Mouse (Mus musculus): ENCODE results near the gene AI837181.

The AI837181 gene

DNA sequence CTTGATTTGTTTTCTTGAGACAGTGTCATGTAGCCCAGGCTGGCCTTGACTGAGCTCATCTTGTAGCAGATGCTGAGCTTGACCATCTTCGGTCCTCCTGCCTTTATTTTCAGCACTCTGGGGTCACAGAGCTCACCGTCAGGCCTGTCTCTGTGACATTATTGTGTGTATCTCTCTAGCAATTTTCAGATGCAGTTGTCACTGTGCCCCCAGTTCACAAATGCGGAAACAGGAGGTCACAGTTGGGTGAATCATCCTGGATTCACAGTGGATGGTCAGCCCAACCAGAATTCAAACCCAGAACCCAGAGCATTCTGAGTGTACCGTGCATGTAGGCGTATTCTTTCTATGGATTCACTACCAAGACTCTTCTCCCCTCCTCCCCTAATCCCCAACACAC lies 20.8 kb downstream of the AI837181 start:
- DNase-seq (ENCODE audit: low read depth, low spot score): no peak

GRCm38 (mm10) chr19:5447515-5448353 lies 22.8 kb downstream of the AI837181 start, which contains the start of gene Fosl1:
TSS of gene Fosl1 (plus strand) at chr19:5447547.
- no peak for DNase-seq (ENCODE audit: low read depth, low spot score)

GRCm38 (mm10) chr19:5448354-5449150 lies 23.6 kb downstream of the AI837181 start:
- no peak for DNase-seq (ENCODE audit: low read depth, low spot score)

DNA sequence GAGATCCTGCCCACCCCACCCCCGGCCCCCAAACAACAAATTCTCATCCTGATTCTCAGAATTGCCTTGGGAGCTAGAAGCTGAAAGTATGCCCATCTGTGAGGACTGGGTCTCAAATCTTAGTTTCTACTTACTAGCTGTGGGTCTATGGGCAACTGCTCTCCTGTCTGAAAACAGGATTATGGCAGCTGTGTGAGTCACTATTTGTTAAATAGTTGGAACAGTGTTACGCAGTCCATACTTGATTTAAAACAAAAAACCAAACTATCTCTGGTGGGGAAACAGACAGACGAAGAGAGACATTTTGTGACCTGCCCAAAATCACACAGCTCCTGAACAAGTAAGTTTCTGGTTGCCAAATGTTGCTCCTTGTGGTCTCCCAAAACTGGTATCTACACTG lies 24.7 kb downstream of the AI837181 start:
- no peak for DNase-seq (ENCODE audit: low read depth, low spot score)

GRCm38 (mm10) chr19:5451766-5452165 lies 26.8 kb downstream of the AI837181 start:
- DNase-seq (ENCODE audit: low read depth, low spot score): no peak

DNA sequence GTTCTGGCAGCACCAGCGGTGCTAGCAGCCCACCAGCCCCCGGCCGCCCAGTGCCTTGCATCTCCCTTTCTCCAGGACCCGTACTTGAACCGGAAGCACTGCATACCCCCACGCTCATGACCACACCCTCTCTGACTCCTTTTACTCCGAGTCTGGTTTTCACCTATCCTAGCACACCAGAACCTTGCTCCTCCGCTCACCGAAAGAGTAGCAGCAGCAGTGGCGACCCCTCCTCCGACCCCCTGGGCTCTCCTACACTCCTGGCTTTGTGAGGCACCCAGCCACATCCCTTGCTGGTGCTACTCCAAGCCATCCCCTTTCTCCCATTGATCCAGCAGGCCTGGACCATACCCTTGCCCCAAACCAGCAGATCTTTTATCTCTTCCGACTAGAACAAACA lies 30.1 kb downstream of the AI837181 start:
- DNase-seq (ENCODE audit: low read depth, low spot score): no peak

DNA sequence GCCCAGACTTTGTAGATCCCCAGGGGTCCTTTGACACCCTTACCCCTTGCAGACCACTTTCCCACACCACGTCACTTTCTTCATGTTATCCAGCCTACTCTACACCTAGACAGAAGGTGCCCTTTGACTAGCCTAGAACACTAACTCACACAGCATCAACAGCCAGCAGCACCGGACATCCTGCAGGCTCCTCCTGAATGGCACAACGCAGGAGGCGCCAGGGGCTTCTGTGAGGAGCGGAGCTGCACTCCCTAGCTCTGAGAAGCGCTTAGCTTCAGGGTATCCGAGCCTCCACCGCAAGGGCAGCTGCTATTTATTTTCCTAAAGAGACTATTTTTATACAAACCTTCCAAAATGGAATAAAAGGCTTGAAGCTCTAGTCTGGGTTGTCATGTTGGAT lies 30.6 kb downstream of the AI837181 start:
- DNase-seq (ENCODE audit: low read depth, low spot score): no peak

DNA sequence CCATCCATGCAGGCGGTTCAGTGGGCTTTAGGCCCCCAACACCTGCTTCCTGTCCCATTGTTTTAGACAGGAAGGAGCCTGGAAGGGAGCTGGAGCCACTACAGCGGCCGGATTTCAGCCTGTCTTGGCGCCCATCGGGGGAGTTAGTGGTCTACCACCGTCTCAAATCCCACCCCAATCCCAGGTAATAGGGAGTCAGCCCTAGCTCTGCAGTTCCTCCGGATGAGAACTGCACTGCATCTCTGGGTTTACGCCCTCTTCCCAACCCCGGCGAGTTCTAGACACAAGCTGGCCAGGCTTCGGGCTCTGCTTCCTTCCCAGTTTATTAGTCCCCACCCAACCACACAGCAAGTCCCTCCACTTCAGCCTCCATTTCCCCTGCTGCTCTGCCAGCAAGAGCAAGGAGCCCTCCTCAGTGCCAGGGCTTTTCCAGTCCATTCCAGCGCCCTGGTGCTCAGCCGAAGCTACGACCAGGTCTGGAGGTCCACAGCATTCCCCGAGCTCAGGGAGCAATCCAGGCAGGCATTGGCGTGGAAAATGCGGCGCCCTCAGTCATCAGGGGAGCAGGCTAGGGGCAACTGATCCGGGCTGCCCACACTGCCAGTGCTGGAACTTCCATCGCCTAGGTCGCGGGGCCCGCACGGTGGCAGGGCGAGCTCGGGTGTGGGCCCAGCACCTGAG lies 31.4 kb downstream of the AI837181 start:
- DNase-seq (ENCODE audit: low read depth, low spot score): peak; percentile 7

DNA sequence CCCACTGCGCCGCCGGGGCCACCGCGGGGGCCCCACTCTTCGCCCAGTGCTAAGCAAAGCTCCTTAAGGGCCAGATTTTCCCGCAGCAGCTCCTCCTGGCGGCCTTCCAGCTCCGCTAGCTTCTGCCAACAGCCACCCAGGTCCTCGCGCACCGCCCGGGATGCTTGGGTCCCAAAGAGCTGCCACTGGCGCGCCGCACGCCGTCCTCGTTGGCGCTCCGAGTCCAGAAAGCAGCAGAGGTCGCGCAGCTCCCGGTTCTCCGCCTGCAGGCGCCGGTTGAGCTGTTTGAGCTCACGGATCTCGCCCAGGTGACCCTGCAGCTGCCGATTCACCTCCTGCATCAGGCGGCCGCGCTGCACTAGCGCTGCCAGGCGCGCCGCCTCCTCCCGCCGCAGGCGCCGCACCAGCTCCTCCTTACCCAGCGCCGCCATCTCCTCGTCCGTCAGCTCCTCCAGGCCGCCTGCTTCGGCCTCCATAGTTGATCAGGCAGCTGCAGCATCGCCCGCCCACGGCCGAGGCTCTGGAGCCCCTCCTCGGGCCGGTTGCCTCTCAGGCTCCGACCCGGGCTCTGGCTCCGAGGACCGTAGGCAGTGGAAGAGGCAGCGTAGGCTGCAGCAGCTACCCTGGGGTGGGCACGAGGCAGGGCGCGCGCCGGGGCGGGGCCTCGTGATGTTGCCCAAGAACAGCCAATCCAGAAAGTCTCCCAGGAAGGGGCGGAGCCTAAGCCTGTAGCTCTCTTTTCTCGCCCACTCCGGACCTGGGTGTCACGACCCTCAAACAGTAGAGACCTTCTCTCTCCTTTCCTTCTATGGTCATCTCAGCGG lies 32.2 kb downstream of the AI837181 start:
- peak; percentile 92 for DNase-seq (ENCODE audit: low read depth, low spot score)

GRCm38 (mm10) chr19:5457746-5458442 lies 33.0 kb downstream of the AI837181 start, which contains the start of gene Ccdc85b:
TSS of gene Ccdc85b (minus strand) at chr19:5457894.
- no peak for DNase-seq (ENCODE audit: low read depth, low spot score)

- no peak for DNase-seq (ENCODE audit: low read depth, low spot score)
Observed at GRCm38 (mm10) chr19:5459019-5459418, 34.1 kb downstream of the AI837181 start.

DNA sequence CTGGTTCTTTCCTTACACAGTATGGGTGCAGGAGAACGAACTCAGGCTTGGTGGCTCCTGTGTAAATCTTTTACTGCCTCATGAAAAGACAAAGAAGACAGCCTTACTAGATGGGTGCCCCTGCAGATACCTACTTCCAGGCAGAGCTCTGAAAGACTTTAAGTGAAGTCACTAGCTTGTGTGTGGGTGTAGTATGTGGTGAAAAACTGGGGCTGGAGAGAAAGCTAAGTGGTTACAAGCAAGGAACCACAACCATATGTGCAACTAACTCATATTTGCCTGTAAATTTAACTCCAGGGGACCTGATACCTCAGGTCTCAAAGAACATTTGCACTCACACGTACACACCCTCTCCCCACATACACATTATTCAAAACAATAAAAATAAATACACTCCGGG lies 35.0 kb downstream of the AI837181 start:
- DNase-seq (ENCODE audit: low read depth, low spot score): no peak

- DNase-seq (ENCODE audit: low read depth, low spot score): peak; percentile 91
Observed at GRCm38 (mm10) chr19:5460465-5460911, 35.5 kb downstream of the AI837181 start, which contains the start of gene Fibp. TSS of gene Fibp (plus strand) at chr19:5460615.

GRCm38 (mm10) chr19:5461411-5461810 lies 36.5 kb downstream of the AI837181 start:
- DNase-seq (ENCODE audit: low read depth, low spot score): no peak

GRCm38 (mm10) chr19:5463212-5463611 lies 38.3 kb downstream of the AI837181 start:
- DNase-seq (ENCODE audit: low read depth, low spot score): no peak

- DNase-seq (ENCODE audit: low read depth, low spot score): peak; percentile 88
Observed at GRCm38 (mm10) chr19:5463791-5464562, 39.0 kb downstream of the AI837181 start.

- no peak for DNase-seq (ENCODE audit: low read depth, low spot score)
Observed at GRCm38 (mm10) chr19:5465037-5465436, 40.1 kb downstream of the AI837181 start.

DNA sequence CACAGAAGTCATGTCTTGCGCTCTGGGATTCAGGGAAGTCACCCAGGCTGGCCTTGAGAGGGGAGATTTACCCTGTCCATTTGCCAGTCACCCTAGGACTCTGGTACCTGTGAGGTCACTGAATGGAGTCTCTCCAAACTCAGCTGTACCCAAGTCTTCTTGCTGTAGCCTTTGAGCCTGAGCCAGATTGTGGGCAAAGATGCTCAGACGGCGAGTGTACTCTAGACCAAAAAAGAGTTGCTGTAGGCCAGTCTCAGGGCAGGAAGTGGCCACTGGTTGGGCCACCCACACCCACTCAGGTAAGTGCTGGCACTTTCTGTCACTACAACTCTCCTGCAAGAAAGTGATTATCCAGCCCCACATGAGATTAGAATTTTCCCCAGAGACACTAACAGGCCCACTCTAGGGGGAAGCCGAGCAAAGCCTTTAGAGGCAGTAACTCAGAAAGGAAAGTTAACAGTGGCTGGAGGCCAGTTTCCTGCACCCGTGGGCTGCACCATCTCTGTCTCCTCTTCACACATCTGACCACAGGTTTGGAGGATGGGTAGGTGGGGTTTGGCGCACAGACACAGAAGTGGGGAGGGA lies 42.1 kb downstream of the AI837181 start:
- DNase-seq (ENCODE audit: low read depth, low spot score): no peak

DNA sequence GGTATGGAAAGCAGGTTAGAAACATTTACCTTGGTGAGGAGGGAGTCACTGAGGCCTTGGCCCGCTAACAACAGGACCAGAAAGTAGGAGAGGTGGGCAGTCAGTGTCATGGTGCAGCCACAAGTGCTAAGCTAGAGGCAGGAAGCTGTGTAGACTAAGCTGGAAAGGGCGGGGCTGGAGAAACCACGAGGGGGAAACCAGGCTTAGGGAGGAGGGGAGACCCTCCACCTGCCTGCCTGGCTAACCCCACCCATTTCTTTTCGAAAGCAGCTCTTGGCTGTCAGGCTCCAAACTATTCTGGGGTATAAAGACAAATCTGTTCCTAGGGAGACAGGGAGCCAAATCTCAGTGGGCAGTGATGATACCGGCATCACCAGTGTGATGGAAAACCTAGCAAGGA lies 43.4 kb downstream of the AI837181 start, which contains the start of gene Ctsw:
Ctsw (minus strand) TSS at position 134 of the 400 bp plus-strand sequence.
- no peak for DNase-seq (ENCODE audit: low read depth, low spot score)

Measured in mesoderm, embryonic 11.5 days (tissue).